Mouse (Mus musculus) liver, embryonic 16.5 days (tissue): ENCODE results near the gene Notch4. TPM values are rescaled to one million over a fixed set of nuclear protein-coding genes. Genes with fewer than 3 reads are reported as not detected.

Experiments
- ATAC-seq: fragments of 200-750 bp; cut with Nextera tagmentation; 2 replicates; pipeline ENCODE4 v1.8.0; 2017; ENCODE audit warnings: low read depth, mild to moderate bottlenecking, moderate number of reproducible peaks, moderate library complexity
- H3K27ac ChIP-seq: fragments of 300-500 bp; sonication (generic); 2 replicates; pipeline ENCODE4 v1.5.1; 2014; ENCODE audit warnings: mild to moderate bottlenecking, low read length
- H3K27me3 ChIP-seq: fragments of 300-500 bp; sonication (generic); 2 replicates; pipeline ENCODE4 v1.6.1; 2014; ENCODE audit warnings: low read depth, low read length, mixed read lengths; ENCODE audit not compliant: control insufficient read depth, insufficient read depth
- H3K36me3 ChIP-seq: fragments of 300-500 bp; sonication (generic); 2 replicates; pipeline ENCODE4 v1.6.1; 2014; ENCODE audit warnings: mild to moderate bottlenecking; ENCODE audit not compliant: control insufficient read depth, insufficient read depth
- H3K4me1 ChIP-seq: fragments of 300-500 bp; sonication (generic); 2 replicates; pipeline ENCODE4 v1.6.1; 2014; ENCODE audit warnings: low read depth, low read length, mixed read lengths; ENCODE audit not compliant: control insufficient read depth
- H3K4me2 ChIP-seq: fragments of 300-500 bp; sonication (generic); 2 replicates; pipeline ENCODE4 v1.6.1; 2014; ENCODE audit warnings: low read depth, low read length, mixed read lengths
- H3K4me3 ChIP-seq: fragments of 300-500 bp; sonication (generic); 2 replicates; pipeline ENCODE4 v1.5.1; 2014; ENCODE audit warnings: low read depth, mild to moderate bottlenecking, low read length
- H3K9ac ChIP-seq: fragments of 300-500 bp; sonication (generic); 2 replicates; pipeline ENCODE4 v1.6.1; 2014; ENCODE audit warnings: low read depth, low read length
- H3K9me3 ChIP-seq: fragments of 300-500 bp; sonication (generic); replicated peaks from 2 replicates; pipeline ENCODE4 v1.6.1; 2016; ENCODE audit warnings: low read length; ENCODE audit not compliant: control insufficient read depth
- WGBS: fragments of 180-500 bp; shearing (Covaris S2); extraction: QIAGEN DNeasy Blood & Tissue Kit; methylation state at CpG from one replicate; pipeline ENCODE4 v1.1.7; 2014; ENCODE audit not compliant: insufficient replicate concordance; 5-methylcytosine and 5-hydroxymethylcytosine counted together
- polyA plus RNA-seq: library from polyadenylated mRNA; unstranded; fragments of >200 nt; fragmentation: Nextera tagmentation; extraction: Ambion mirVana; gene quantifications from 2 replicates; pipeline ENCODE4 v1.2.1, GENCODE M21; 2015

The Notch4 gene
- polyA plus RNA-seq, 1 experiment from 2014 or later: 0.81 TPM

DNA sequence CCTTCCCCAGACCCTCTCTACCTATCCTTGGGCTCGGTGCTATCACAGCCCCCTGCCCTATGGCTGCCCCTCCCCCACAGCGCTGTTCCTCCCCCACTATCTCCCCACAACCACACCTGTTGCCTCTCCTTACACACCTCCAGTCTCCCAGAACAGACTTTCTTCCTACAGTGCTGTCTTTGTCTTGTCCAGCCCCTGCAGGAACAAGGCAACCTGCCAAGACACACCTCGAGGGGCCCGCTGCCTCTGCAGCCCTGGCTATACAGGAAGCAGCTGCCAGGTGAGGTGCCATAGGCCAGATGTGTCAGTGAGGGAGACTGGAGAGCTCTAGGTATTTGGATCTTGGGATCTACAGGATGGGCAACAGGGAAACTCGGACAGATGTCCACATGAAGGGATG, 12.5 kb downstream of the Notch4 start:
- no peak overlapping the region for H3K4me3 ChIP-seq
- no peaks in the 10 kb centered on the region for H3K4me1 ChIP-seq
- no peak for ATAC-seq
- no peak overlapping the region for H3K9ac ChIP-seq
- H3K27me3 ChIP-seq: no peaks in the 10 kb centered on the region
- no peak overlapping the region for H3K4me2 ChIP-seq
- WGBS: 46% methylated on average over 5 of the region's 5 CpGs
- no peak overlapping the region for H3K27ac ChIP-seq
- no peaks in the 10 kb centered on the region for H3K36me3 ChIP-seq
- H3K9me3 ChIP-seq: no peaks in the 10 kb centered on the region

GRCm38 (mm10) chr17:34578070-34578469, 14.0 kb downstream of the Notch4 start:
- no peak overlapping the region for H3K9ac ChIP-seq
- H3K4me3 ChIP-seq: no peak overlapping the region
- no peak overlapping the region for H3K27ac ChIP-seq
- no peaks in the 10 kb centered on the region for H3K36me3 ChIP-seq
- no peaks in the 10 kb centered on the region for H3K4me1 ChIP-seq
- H3K4me2 ChIP-seq: no peak overlapping the region
- H3K27me3 ChIP-seq: no peaks in the 10 kb centered on the region
- H3K9me3 ChIP-seq: no peaks in the 10 kb centered on the region
- no peak for ATAC-seq
- 68% methylated on average over 3 of the region's 3 CpGs for WGBS

DNA sequence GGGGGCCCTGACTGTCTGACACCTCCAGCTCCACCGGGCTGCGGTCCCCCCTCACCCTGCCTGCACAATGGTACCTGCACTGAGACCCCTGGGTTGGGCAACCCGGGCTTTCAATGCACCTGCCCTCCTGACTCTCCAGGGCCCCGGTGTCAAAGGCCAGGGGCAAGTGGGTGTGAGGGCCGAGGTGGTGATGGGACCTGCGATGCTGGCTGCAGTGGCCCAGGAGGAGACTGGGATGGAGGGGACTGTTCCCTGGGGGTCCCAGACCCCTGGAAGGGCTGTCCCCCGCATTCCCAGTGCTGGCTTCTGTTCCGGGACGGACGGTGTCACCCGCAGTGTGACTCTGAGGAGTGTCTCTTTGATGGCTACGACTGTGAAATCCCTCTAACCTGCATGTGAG, 18.5 kb downstream of the Notch4 start:
- Histone ChIP-seq H3K4me1 (peaks cover 9% of the 10 kb centered on the region), H3K36me3 (no peaks in the 10 kb centered on the region), H3K9me3 (no peaks in the 10 kb centered on the region), H3K4me3 (no peak overlapping the region), H3K9ac (no peak overlapping the region), H3K27ac (no peak overlapping the region), H3K27me3 (no peaks in the 10 kb centered on the region), H3K4me2 (no peak overlapping the region)
- WGBS: 75% methylated on average over 12 of the region's 12 CpGs
- no peak for ATAC-seq

- no peaks in the 10 kb centered on the region for H3K36me3 ChIP-seq
- no peaks in the 10 kb centered on the region for H3K27me3 ChIP-seq
- no peak overlapping the region for H3K4me3 ChIP-seq
- no peaks in the 10 kb centered on the region for H3K9me3 ChIP-seq
- no peak overlapping the region for H3K9ac ChIP-seq
- H3K4me2 ChIP-seq: no peak overlapping the region
- peaks cover 15% of the 10 kb centered on the region for H3K4me1 ChIP-seq
- ATAC-seq: no peak
- 61% methylated on average over 7 of the region's 7 CpGs for WGBS
- H3K27ac ChIP-seq: no peak overlapping the region
These were observed 19.3 kb downstream of the Notch4 start for GRCm38 (mm10) chr17:34583397-34583796.

DNA sequence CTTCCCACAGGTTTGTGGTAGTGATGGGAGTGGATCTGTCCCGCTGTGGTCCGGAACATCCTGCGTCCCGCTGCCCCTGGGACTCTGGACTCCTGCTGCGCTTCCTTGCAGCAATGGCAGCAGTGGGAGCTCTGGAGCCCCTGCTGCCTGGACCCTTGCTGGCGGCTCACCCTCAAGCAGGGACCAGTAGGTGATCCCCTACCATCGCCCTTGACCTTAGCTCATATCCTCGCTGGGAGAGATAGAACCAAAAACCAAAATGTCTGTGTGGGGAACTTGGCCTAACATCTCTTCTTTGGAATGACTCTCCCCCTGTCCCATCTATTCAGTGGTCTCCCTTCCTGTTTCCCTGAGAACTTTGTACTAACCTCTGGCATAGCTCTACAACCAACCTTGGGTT, 19.8 kb downstream of the Notch4 start:
- no peaks in the 10 kb centered on the region for H3K36me3 ChIP-seq
- no peak overlapping the region for H3K9ac ChIP-seq
- H3K4me3 ChIP-seq: no peak overlapping the region
- no peak for ATAC-seq
- no peak overlapping the region for H3K4me2 ChIP-seq
- WGBS: 80% methylated on average over 8 of the region's 8 CpGs
- no peaks in the 10 kb centered on the region for H3K27me3 ChIP-seq
- no peaks in the 10 kb centered on the region for H3K9me3 ChIP-seq
- peaks cover 19% of the 10 kb centered on the region for H3K4me1 ChIP-seq
- H3K27ac ChIP-seq: no peak overlapping the region

- H3K4me2 ChIP-seq: no peak overlapping the region
- WGBS: 72% methylated on average over 8 of the region's 8 CpGs
- no peak for ATAC-seq
- H3K9ac ChIP-seq: no peak overlapping the region
- no peaks in the 10 kb centered on the region for H3K9me3 ChIP-seq
- no peak overlapping the region for H3K4me3 ChIP-seq
- no peak overlapping the region for H3K27ac ChIP-seq
- H3K36me3 ChIP-seq: no peaks in the 10 kb centered on the region
- peaks cover 32% of the 10 kb centered on the region for H3K4me1 ChIP-seq
- no peaks in the 10 kb centered on the region for H3K27me3 ChIP-seq
These were observed 21.1 kb downstream of the Notch4 start for GRCm38 (mm10) chr17:34585121-34585520.

DNA sequence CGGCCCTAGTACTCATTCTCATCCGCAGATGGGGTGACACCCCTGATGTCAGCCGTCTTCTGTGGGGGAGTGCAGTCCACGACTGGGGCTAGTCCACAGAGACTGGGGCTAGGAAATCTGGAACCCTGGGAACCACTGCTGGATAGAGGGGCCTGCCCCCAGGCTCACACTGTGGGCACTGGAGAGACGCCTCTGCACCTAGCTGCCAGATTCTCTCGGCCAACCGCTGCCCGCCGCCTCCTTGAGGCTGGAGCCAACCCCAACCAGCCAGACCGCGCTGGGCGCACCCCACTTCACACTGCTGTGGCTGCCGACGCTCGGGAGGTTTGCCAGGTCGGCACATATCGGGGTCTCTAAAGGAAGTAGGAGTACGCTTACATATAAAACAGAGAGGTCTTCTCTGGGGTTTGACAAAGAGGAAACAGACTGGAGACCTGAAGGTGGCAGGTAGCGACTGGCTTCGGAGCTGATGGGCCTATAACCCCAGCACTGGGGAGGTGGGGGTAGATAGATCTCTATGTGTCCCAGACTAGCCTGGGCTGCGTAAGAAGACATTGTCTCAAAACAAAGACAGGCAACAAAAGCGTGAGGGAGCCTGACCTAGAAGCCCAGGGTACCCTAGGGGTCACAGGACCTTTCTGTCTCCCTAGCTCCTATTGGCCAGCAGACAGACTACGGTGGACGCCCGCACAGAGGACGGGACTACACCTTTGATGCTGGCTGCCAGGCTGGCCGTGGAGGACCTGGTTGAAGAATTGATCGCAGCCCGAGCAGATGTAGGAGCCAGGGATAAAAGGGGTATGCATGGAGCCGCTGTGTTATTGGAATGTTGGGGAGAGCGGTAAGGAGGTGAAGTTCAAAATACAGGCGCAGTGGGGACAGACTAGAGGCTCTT, 22.1 kb downstream of the Notch4 start:
- Histone ChIP-seq H3K4me2 (peak overlapping the region; percentile 100), H3K4me1 (peaks cover 42% of the 10 kb centered on the region), H3K9ac (peak overlapping the region; percentile 82; the same call in 1 of the 2 replicates), H3K36me3 (no peaks in the 10 kb centered on the region), H3K27ac (no peak overlapping the region), H3K27me3 (no peaks in the 10 kb centered on the region), H3K4me3 (peak overlapping the region; percentile 93), H3K9me3 (no peaks in the 10 kb centered on the region)
- no peak for ATAC-seq
- WGBS: 47% methylated on average over 32 of the region's 32 CpGs

DNA sequence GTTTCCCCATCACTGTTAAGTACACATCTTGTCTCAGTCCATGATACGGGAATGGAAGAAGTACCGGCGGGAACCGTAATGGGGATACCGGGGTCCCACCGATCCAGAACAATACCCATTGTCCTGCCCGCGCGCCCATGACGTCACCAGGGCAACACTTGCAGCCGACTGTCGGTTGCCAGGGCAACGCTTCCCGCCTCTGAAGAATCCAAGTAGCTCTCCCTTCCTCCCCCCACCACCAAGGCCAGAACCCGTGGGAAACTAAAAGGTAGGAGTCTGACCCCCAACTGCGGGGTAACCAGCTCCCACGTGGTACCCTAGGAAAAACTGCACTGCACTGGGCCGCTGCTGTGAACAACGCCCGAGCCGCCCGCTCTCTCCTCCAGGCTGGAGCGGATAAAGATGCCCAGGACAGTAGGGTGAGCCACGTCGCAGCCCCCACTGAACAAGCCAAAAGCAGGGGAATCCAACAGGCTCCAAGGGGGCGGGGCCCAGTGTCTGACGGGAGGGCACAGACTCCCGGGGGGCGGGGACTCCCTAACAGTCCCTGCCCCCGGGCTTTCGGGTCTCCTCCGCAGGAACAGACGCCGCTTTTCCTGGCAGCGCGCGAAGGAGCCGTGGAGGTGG, 22.8 kb downstream of the Notch4 start:
- H3K4me1 ChIP-seq: peaks cover 48% of the 10 kb centered on the region

GRCm38 (mm10) chr17:34587423-34587811, 23.3 kb downstream of the Notch4 start:
- Histone ChIP-seq H3K36me3 (no peaks in the 10 kb centered on the region), H3K4me2 (peak overlapping the region; percentile 100), H3K9ac (peak overlapping the region; percentile 92), H3K4me3 (peak overlapping the region; percentile 93), H3K9me3 (no peaks in the 10 kb centered on the region), H3K27me3 (no peaks in the 10 kb centered on the region), H3K27ac (peak overlapping the region; percentile 83), H3K4me1 (peaks cover 49% of the 10 kb centered on the region)
- peak; percentile 89 for ATAC-seq
- 1% methylated on average over 49 of the region's 50 CpGs for WGBS

More for the DNA sequence above, 22.8 kb downstream of the Notch4 start:
- peak overlapping the region; percentile 83 for H3K27ac ChIP-seq
- H3K9me3 ChIP-seq: no peaks in the 10 kb centered on the region
- H3K4me2 ChIP-seq: peak overlapping the region; percentile 100
- ATAC-seq: peak; percentile 77
- under 1% methylated on average over 38 of the region's 38 CpGs for WGBS
- H3K27me3 ChIP-seq: no peaks in the 10 kb centered on the region
- peak overlapping the region; percentile 93 for H3K4me3 ChIP-seq
- peak overlapping the region; percentile 82 for H3K9ac ChIP-seq
- no peaks in the 10 kb centered on the region for H3K36me3 ChIP-seq
